ENCODE assay signal across 22 mouse cellular contexts in the genomic region with DNA sequence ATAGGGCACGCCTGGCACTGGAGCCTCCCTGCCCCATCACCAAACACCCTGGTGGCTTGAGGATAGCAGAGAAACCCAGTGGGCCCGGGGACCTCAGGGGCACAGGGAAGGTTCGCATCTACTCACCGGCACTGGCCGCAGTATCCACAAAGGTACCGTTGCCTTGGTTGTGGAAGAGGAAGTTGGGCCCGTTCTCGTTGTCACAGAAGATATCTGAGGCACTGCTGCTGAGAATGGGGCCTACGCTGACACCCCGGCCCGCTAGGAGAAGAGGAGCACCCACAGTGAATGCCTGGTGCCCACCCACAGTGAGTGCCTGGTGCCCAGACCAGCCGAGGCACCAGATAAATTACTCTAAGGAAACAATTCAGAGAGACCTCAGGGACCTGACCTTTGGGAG.
DNase-seq lines count a peak whose midpoint lies in the region; ATAC-seq and TF ChIP-seq lines count a peak whose summit lies in the region.
"Had no signal": no experiment of that assay in that cellular context is flagged by ENCODE, and none has a peak within 500 bp of the region (broad histone marks: within the 10 kb centered on the region; RNA-seq: fewer than 3 reads in every experiment).

No protein-coding gene starts in this region.

- no peak overlapping the region for H3K9ac ChIP-seq in MEL (ENCODE audit: control insufficient read depth, low read depth, low read length, poor library complexity, severe bottlenecking)
- H3K9ac ChIP-seq: embryonic facial prominence, embryonic 13.5 days; embryonic facial prominence, embryonic 15.5 days; forebrain, embryonic 12.5 days had no signal

- no peak for TF ChIP-seq EP300 in MEL (IDR thresholded peaks at IDR 0.05; ENCODE audit: low read depth in 1 of 2, low read length in 2 of 2)

- no peaks in the 10 kb centered on the region for H3K79me2 ChIP-seq in MEL (ENCODE audit: control insufficient read depth, insufficient read depth, low read length, poor library complexity)

- no peak for TF ChIP-seq RAD21 in MEL (IDR thresholded peaks at IDR 0.05; ENCODE audit: low read depth, low read length)

- peaks cover 2 to 15% of the 10 kb centered on the region in 2 experiments; a peak in 3 of 4 replicates for H3K4me1 ChIP-seq in MEL (ENCODE audit: control insufficient read depth in 1 of 2, insufficient read depth in 2 of 2, low read length in 2 of 2)

- no peak overlapping the region for H3K27ac ChIP-seq in MEL (ENCODE audit: control insufficient read depth, low read depth, low read length)
- H3K27ac ChIP-seq: embryonic facial prominence, embryonic 13.5 days; embryonic facial prominence, embryonic 15.5 days; forebrain, embryonic 10.5 days; forebrain, embryonic 12.5 days had no signal

- TF ChIP-seq CTCF in MEL (IDR thresholded peaks at IDR 0.05 in 2 of 3, conservative IDR thresholded peaks at IDR 0.05 in 1 of 3; ENCODE audit: control insufficient read depth in 1 of 3, insufficient read depth in 1 of 3, low read depth in 2 of 3, low read length in 3 of 3, poor library complexity in 1 of 3, severe bottlenecking in 1 of 3), result no peak

- 0 out of 2 replicates have a peak, but pooled peaks have one; percentile 13 for ATAC-seq in common myeloid progenitor, adult 5-6 weeks (replicated peaks; ENCODE audit: low read depth, poor library complexity, severe bottlenecking)
- ATAC-seq: forebrain, embryonic 14.5 days; forebrain, embryonic 16.5 days had no signal

- no peaks in the 10 kb centered on the region; a peak in 1 of 4 replicates for H3K36me3 ChIP-seq in MEL (ENCODE audit: control insufficient read depth in 1 of 2, insufficient read depth in 2 of 2, low read length in 2 of 2)
- H3K36me3 ChIP-seq: embryonic facial prominence, embryonic 13.5 days; embryonic facial prominence, embryonic 15.5 days; forebrain, embryonic 10.5 days; forebrain, embryonic 12.5 days had no signal

- DNase-seq in MEL (ENCODE audit: low read depth, low spot score) (peak; percentile 47), MEL-GATA-1-ER (ENCODE audit: extremely low read depth, low read depth) (peak; percentile 52)
- DNase-seq in right cerebral cortex, adult 2 months (ENCODE audit: low spot score in 2 of 2), result no peak
- no peak for DNase-seq in frontal cortex, postnatal 25 days (ENCODE audit: low spot score in 2 of 2)
- no peak for DNase-seq in kidney, postnatal 10 days
- DNase-seq: adrenal gland, adult 2 months; adrenal gland, postnatal 10 days; adrenal gland, postnatal 25 days; cerebellum, adult 11-12 months; cerebellum, adult 2 months; cerebellum, adult 9-10 months; cerebellum, postnatal 10 days; cerebellum, postnatal 25 days; embryo, embryonic 11 days had no signal

- peaks cover 0 to 3% of the 10 kb centered on the region in 2 experiments; a peak in 1 of 4 replicates for H3K27me3 ChIP-seq in MEL (ENCODE audit: control insufficient read depth in 1 of 2, insufficient read depth in 2 of 2, low read length in 2 of 2)
- H3K27me3 ChIP-seq: embryonic facial prominence, embryonic 13.5 days had no signal

- no peaks in the 10 kb centered on the region for H3K9me3 ChIP-seq in MEL (replicated peaks; ENCODE audit: insufficient read depth, low read length)
- H3K9me3 ChIP-seq: embryonic facial prominence, embryonic 13.5 days; embryonic facial prominence, embryonic 15.5 days; forebrain, embryonic 10.5 days; forebrain, embryonic 12.5 days had no signal

- no peak overlapping the region for H3K4me3 ChIP-seq in MEL (ENCODE audit: control insufficient read depth in 1 of 2, insufficient read depth in 1 of 2, low read depth in 2 of 2, low read length in 2 of 2)
- H3K4me3 ChIP-seq: embryonic facial prominence, embryonic 13.5 days; embryonic facial prominence, embryonic 15.5 days; erythroblast, embryonic 14.5 days; forebrain, embryonic 10.5 days; forebrain, embryonic 12.5 days had no signal

- no peak for TF ChIP-seq POLR2A in MEL (IDR thresholded peaks at IDR 0.05; ENCODE audit: control insufficient read depth in 1 of 2, insufficient read depth in 1 of 2, low read depth in 1 of 2, low read length in 2 of 2, poor library complexity in 1 of 2)

TF ChIP-seq in MEL, 35 proteins besides CTCF, POLR2A, EP300 and RAD21:
- TF ChIP-seq MEF2A (IDR thresholded peaks at IDR 0.05; ENCODE audit: extremely low read depth, insufficient replicate concordance, low read depth, low read length, poor library complexity, severe bottlenecking), result no peak
- TF ChIP-seq ELF1 (IDR thresholded peaks at IDR 0.05; ENCODE audit: low read depth, low read length), result no peak
- no peak for TF ChIP-seq MYB (IDR thresholded peaks at IDR 0.05; ENCODE audit: low read depth, low read length)
- TF ChIP-seq MAX (IDR thresholded peaks at IDR 0.05; ENCODE audit: low read length), result no peak
- TF ChIP-seq ETS1 (IDR thresholded peaks at IDR 0.05; ENCODE audit: low read depth, low read length), result no peak
- no peak for TF ChIP-seq BHLHE40 (IDR thresholded peaks at IDR 0.05; ENCODE audit: borderline replicate concordance, low read depth, low read length)
- no peak for TF ChIP-seq MXI1 (IDR thresholded peaks at IDR 0.05; ENCODE audit: low read depth, low read length)
- TF ChIP-seq USF2 (IDR thresholded peaks at IDR 0.05; ENCODE audit: borderline replicate concordance in 1 of 2, insufficient read depth in 1 of 2, low read depth in 1 of 2, low read length in 2 of 2), result no peak
- TF ChIP-seq MYC (IDR thresholded peaks at IDR 0.05; ENCODE audit: low read depth, low read length), result no peak
- no peak for TF ChIP-seq RCOR1 (IDR thresholded peaks at IDR 0.05; ENCODE audit: low read depth, low read length)
- TF ChIP-seq TCF12 (IDR thresholded peaks at IDR 0.05; ENCODE audit: low read depth, low read length), result no peak
- TF ChIP-seq GATA1 (IDR thresholded peaks at IDR 0.05; ENCODE audit: low read depth, low read length), result no peak
- TF ChIP-seq ZC3H11A (IDR thresholded peaks at IDR 0.05; ENCODE audit: low read depth, low read length), result no peak

Comparison
In these comparisons a context has a peak if more than half of its experiments do, and no peak if none do; other contexts are left out.
1. DNase-seq: peak in MEL (single experiment) and MEL-GATA-1-ER (single experiment); none in right cerebral cortex, adult 2 months (0 of 2), frontal cortex, postnatal 25 days (0 of 2) and kidney, postnatal 10 days (single experiment).